Mouse (Mus musculus) CH12.LX (cell line): ENCODE measurements around the gene Olfr506.

ENCODE experiments used
- CHD2 ChIP-seq: IDR thresholded peaks from 2 replicates; pipeline ENCODE4 v1.6.1; 2011; ENCODE audit warnings: low read length, improper control_type of control experiment
- CTCF ChIP-seq, 2 experiments: IDR thresholded peaks in 1 of 2; conservative IDR thresholded peaks in 1 of 2; 2 replicates each; pipeline ENCODE4 v1.5.1; 2011 to 2012; ENCODE audit warnings: low read depth in 2 of 2, low read length in 2 of 2, improper control_type of control experiment in 1 of 2, inconsistent platforms in 1 of 2, mild to moderate bottlenecking in 1 of 2, moderate library complexity in 1 of 2
- GABPA ChIP-seq: IDR thresholded peaks from 2 replicates; pipeline ENCODE4 v1.6.1; 2012; ENCODE audit warnings: low read depth, low read length, improper control_type of control experiment, inconsistent platforms; ENCODE audit not compliant: insufficient replicate concordance
- HCFC1 ChIP-seq: IDR thresholded peaks from 2 replicates; pipeline ENCODE4 v1.6.1; 2012; ENCODE audit warnings: low read depth, mild to moderate bottlenecking, inconsistent platforms, low read length, improper control_type of control experiment
- MAFK ChIP-seq: IDR thresholded peaks from 2 replicates; pipeline ENCODE4 v1.6.1; 2011; ENCODE audit warnings: low read length, improper control_type of control experiment; ENCODE audit not compliant: insufficient replicate concordance
- MEF2A ChIP-seq: IDR thresholded peaks from 2 replicates; pipeline ENCODE4 v1.6.1; 2014; ENCODE audit warnings: low read depth, mild to moderate bottlenecking, inconsistent platforms, low read length, improper control_type of control experiment, borderline replicate concordance
- NRF1 ChIP-seq: IDR thresholded peaks from 2 replicates; pipeline ENCODE4 v1.6.1; 2014; ENCODE audit warnings: low read depth, mild to moderate bottlenecking, inconsistent platforms, low read length, improper control_type of control experiment, moderate library complexity
- TBP ChIP-seq: conservative IDR thresholded peaks from 2 replicates; pipeline ENCODE4 v1.6.1; 2011; ENCODE audit warnings: low read depth, low read length, improper control_type of control experiment
- USF2 ChIP-seq: conservative IDR thresholded peaks from 2 replicates; pipeline ENCODE4 v1.6.1; 2011; ENCODE audit warnings: low read depth, low read length, improper control_type of control experiment

GRCm38 (mm10) chr7:108610487-108610886 lies at the start of gene Olfr506:
- TF ChIP-seq CTCF (conservative IDR thresholded peaks at IDR 0.05 in 1 of 2, IDR thresholded peaks at IDR 0.05 in 1 of 2; ENCODE audit: low read depth in 2 of 2, low read length in 2 of 2) (no peak), USF2 (no peak), MAFK (no peak), MEF2A (no peak), NRF1 (no peak), HCFC1 (no peak), TBP (no peak), GABPA (no peak), CHD2 (no peak)
